Mouse (Mus musculus) liver, embryonic 15.5 days (tissue): ENCODE data around the gene Tnfsf9. TPM values are rescaled to one million over a fixed set of nuclear protein-coding genes. Genes with fewer than 3 reads are reported as not detected.

Source experiments
- ATAC-seq: fragments of 200-750 bp; cut with Nextera tagmentation; 2 replicates; pipeline ENCODE4 v1.8.0; 2017; ENCODE audit warnings: moderate number of reproducible peaks, mild to moderate bottlenecking, moderate library complexity; ENCODE audit not compliant: insufficient read depth
- H3K27ac ChIP-seq: fragments of 300-500 bp; sonication (generic); replicated peaks from 2 replicates; pipeline ENCODE4 v1.5.1; 2015; ENCODE audit warnings: mild to moderate bottlenecking, inconsistent platforms
- H3K27me3 ChIP-seq: fragments of 300-500 bp; sonication (generic); 2 replicates; pipeline ENCODE4 v1.6.1; 2015; ENCODE audit warnings: mild to moderate bottlenecking, inconsistent platforms
- H3K36me3 ChIP-seq: fragments of 300-500 bp; sonication (generic); replicated peaks from 2 replicates; pipeline ENCODE4 v1.6.1; 2015; ENCODE audit warnings: moderate library complexity, mild to moderate bottlenecking, inconsistent platforms
- H3K4me1 ChIP-seq: fragments of 300-500 bp; sonication (generic); replicated peaks from 2 replicates; pipeline ENCODE4 v1.6.1; 2015; ENCODE audit warnings: inconsistent platforms
- H3K4me2 ChIP-seq: fragments of 300-500 bp; sonication (generic); 2 replicates; pipeline ENCODE4 v1.6.1; 2015; ENCODE audit warnings: moderate library complexity, mild to moderate bottlenecking, inconsistent platforms
- H3K4me3 ChIP-seq: fragments of 300-500 bp; sonication (generic); replicated peaks from 2 replicates; pipeline ENCODE4 v1.5.1; 2015; ENCODE audit warnings: mild to moderate bottlenecking, inconsistent platforms
- H3K9ac ChIP-seq: fragments of 300-500 bp; sonication (generic); 2 replicates; pipeline ENCODE4 v1.6.1; 2015; ENCODE audit warnings: moderate library complexity, mild to moderate bottlenecking, inconsistent platforms
- H3K9me3 ChIP-seq: fragments of 300-500 bp; sonication (generic); replicated peaks from 2 replicates; pipeline ENCODE4 v1.6.1; 2016; ENCODE audit warnings: inconsistent platforms
- WGBS: fragments of 180-500 bp; shearing (Covaris S2); methylation state at CpG from one replicate; pipeline ENCODE4 v1.1.7; 2015; ENCODE audit warnings: mixed read lengths; ENCODE audit not compliant: insufficient replicate concordance; 5-methylcytosine and 5-hydroxymethylcytosine counted together
- polyA plus RNA-seq: library from polyadenylated mRNA; unstranded; fragments of >200 nt; fragmentation: Nextera tagmentation; extraction: Ambion mirVana; gene quantifications from 2 replicates; pipeline ENCODE4 v1.2.1, GENCODE M21; 2015

The Tnfsf9 gene
- polyA plus RNA-seq, 1 experiment from 2014 or later: 0.71 TPM

DNA sequence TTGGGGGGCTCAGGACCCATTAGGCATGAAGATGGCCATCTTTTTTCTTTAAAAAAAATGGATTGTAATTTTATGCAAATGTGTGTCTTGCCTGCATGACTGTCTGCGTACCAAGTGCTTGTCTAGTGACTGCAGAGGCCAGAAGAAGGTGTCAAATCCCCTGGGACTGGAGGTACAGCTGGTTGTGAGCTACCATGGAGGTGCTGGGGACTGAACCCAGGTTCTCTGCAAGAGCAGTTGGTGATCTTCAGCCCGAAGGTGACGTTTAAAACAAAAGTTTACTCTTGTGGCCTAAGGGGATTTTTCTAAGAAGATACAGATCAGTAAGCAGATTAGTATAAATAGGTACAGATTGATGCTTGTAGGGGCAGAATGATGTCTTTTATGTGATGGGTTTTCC lies 30.5 kb downstream of the Tnfsf9 start:
- Histone ChIP-seq H3K4me2 (no peak overlapping the region), H3K27ac (no peak overlapping the region), H3K9me3 (no peaks in the 10 kb centered on the region), H3K9ac (no peak overlapping the region), H3K4me3 (no peak overlapping the region), H3K4me1 (peaks cover 15% of the 10 kb centered on the region; the same call in 1 of the 2 replicates), H3K36me3 (no peaks in the 10 kb centered on the region), H3K27me3 (no peaks in the 10 kb centered on the region)
- no peak for ATAC-seq
- 57% methylated on average over 3 of the region's 3 CpGs for WGBS

DNA sequence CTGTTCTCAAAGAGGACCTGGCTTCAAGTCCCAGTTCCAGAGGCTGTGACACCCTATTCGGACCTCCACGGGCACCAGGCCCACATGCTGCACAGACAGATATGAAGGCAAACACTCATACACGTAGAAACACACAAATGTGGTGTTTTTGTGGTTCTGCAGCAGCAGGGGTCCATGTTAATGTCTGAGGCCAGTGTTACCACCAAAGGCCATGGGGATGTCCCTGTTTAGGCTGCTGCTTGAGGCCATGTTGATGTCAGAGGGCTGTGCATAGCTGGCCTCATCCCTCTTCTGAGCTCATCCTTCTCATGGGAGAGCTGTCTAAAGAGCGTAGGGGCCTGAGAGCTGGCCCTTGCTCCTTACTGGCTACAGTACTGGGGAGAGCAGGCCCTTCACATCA lies 33.6 kb downstream of the Tnfsf9 start:
- WGBS: 73% methylated on average over 4 of the region's 4 CpGs
- peaks cover 8% of the 10 kb centered on the region; the same call in 1 of the 2 replicates for H3K4me1 ChIP-seq
- H3K36me3 ChIP-seq: no peaks in the 10 kb centered on the region
- ATAC-seq: no peak
- H3K4me2 ChIP-seq: no peak overlapping the region
- no peaks in the 10 kb centered on the region for H3K9me3 ChIP-seq
- no peak overlapping the region for H3K9ac ChIP-seq
- no peak overlapping the region for H3K27ac ChIP-seq
- H3K27me3 ChIP-seq: no peaks in the 10 kb centered on the region
- H3K4me3 ChIP-seq: no peak overlapping the region

DNA sequence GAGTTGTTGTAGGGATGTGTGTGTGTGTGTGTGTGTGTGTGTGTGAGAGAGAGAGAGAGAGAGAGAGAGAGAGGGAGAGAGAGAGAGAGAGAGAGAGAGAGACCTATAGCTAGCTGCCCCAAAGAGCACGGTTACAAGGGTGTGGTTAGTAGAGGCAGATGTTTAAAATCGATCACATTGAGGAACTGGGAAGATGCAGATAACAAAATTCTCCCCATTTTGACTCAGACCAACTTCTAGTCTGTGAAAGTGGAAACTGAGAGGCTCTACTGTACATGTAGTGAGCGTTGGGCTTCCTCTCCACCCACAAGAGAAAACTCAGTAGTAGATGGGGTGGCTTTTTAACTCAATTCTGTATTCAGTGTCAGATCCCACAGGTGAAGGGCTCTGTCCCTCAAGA lies 34.6 kb downstream of the Tnfsf9 start:
- Histone ChIP-seq H3K27me3 (no peaks in the 10 kb centered on the region; the same call in 1 of the 2 replicates), H3K4me1 (peaks cover 5% of the 10 kb centered on the region; the same call in 1 of the 2 replicates), H3K4me2 (no peak overlapping the region), H3K4me3 (no peak overlapping the region), H3K36me3 (no peaks in the 10 kb centered on the region), H3K9me3 (no peaks in the 10 kb centered on the region), H3K27ac (no peak overlapping the region), H3K9ac (no peak overlapping the region)
- ATAC-seq: peak; percentile 47; the same call in 1 of the 2 replicates
- WGBS: 16% methylated on average over 3 of the region's 3 CpGs

DNA sequence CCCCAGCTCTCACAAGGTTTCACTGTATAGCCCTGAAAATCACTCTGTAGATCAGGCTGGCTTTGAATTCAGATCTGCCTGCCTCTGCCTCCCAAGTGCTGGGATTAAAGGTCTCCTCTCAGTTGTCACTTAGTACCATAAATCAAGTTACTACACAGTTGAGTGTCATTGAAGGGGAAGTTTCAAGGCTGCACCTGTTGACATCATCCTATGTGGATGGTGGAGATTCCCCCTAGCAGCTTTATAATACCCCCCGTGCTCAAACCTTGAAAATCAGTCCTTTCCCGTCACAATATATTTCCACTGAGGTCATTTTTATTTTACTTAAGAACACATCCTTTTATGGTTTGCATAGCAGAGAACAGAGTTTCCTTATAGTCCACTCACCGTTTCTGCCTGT lies 38.6 kb downstream of the Tnfsf9 start:
- no peaks in the 10 kb centered on the region for H3K9me3 ChIP-seq
- H3K4me1 ChIP-seq: peaks cover 5% of the 10 kb centered on the region; the same call in 1 of the 2 replicates
- H3K4me3 ChIP-seq: no peak overlapping the region
- H3K9ac ChIP-seq: no peak overlapping the region
- no peaks in the 10 kb centered on the region for H3K36me3 ChIP-seq
- 70% methylated on average over 3 of the region's 3 CpGs for WGBS
- H3K4me2 ChIP-seq: no peak overlapping the region
- H3K27me3 ChIP-seq: peaks cover 31% of the 10 kb centered on the region
- H3K27ac ChIP-seq: no peak overlapping the region
- ATAC-seq: no peak

- peaks cover 1% of the 10 kb centered on the region; the same call in 1 of the 2 replicates for H3K4me1 ChIP-seq
- no peak for ATAC-seq
- WGBS: 44% methylated on average over 1 of the region's 1 CpGs
- no peaks in the 10 kb centered on the region for H3K9me3 ChIP-seq
- H3K4me3 ChIP-seq: no peak overlapping the region
- H3K27ac ChIP-seq: no peak overlapping the region
- H3K36me3 ChIP-seq: no peaks in the 10 kb centered on the region
- H3K27me3 ChIP-seq: peaks cover 45% of the 10 kb centered on the region
- H3K4me2 ChIP-seq: no peak overlapping the region
- no peak overlapping the region for H3K9ac ChIP-seq
Observed at GRCm38 (mm10) chr17:57145115-57145514, 40.0 kb downstream of the Tnfsf9 start.

DNA sequence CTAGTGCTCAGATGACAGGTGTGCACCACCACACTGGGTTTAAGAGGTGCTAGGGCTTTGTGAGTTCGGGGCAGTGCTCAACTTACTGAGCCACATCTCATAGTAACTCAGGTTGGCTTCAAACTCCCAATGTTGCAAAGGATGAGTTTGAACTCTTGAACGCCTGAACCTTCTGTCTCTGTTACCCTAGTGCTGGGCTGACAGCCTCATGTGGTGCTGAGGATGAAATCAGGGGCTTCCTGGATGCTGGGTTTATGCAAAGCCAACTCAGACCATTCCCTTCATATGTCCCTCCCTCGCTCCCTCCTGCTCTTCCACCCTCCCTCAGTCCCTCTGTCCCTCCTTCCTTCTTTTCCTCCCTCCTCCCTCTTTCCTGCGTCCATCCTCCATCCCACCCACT lies 43.2 kb downstream of the Tnfsf9 start:
- Histone ChIP-seq H3K4me1 (no peaks in the 10 kb centered on the region), H3K9ac (no peak overlapping the region), H3K36me3 (no peaks in the 10 kb centered on the region), H3K4me2 (no peak overlapping the region), H3K4me3 (no peak overlapping the region), H3K9me3 (no peaks in the 10 kb centered on the region), H3K27ac (no peak overlapping the region), H3K27me3 (peaks cover 62% of the 10 kb centered on the region)
- WGBS: 51% methylated on average over 4 of the region's 4 CpGs
- ATAC-seq: no peak

DNA sequence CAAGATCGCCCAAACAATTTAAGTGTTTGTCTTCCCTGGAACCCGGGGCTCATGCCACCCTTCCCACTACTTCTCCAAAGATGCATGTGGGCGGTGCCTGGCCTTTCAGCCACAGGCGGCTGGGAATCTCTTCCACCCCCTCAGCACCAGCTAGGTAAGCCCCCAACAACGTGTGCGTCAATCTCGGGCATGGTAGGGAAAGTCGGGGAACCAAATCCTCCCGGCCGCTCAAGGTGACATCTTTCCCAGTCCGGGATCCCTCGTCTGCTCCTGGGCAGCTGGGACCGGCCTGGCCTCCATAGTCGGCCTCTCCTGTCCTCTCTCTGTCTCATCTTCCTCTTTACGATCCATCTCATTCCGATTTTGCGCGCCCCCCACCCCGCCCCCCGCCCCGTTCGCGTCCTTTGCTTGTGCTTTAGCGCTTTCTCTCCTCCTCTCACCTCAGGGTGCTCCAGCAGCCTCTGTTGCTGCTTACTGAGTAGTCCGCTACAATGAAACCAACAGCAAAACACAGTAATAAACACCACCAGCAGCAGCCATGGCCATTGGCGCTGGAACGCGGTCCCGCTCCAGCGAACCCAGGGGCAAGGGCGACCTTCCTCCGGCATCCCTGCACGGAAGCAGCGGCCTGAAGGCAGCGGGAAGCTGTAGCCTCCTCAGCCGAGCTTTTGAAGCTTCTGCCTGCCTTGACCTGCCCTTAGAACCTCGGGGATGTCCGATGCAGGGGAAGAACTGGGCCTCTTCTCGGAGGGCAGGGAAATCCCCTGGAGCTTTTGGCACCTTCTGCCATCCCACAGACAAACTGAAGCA lies 44.1 kb downstream of the Tnfsf9 start, which contains the start of gene Cd70:
Gene Cd70 (minus strand): TSS at position 784 of the 810 bp plus-strand sequence.
- WGBS: 4% methylated on average over 38 of the region's 39 CpGs
- H3K4me1 ChIP-seq: no peaks in the 10 kb centered on the region
- H3K27ac ChIP-seq: no peak within 1 kb of the TSS
- H3K9ac ChIP-seq: no peak within 1 kb of the TSS
- no peak for ATAC-seq
- no peak within 1 kb of the TSS for H3K4me3 ChIP-seq
- H3K9me3 ChIP-seq: no peaks in the 10 kb centered on the region
- H3K4me2 ChIP-seq: no peak within 1 kb of the TSS
- H3K36me3 ChIP-seq: no peaks in the 10 kb centered on the region
- H3K27me3 ChIP-seq: peaks cover 65% of the 10 kb centered on the region

GRCm38 (mm10) chr17:57153006-57153405 lies 47.9 kb downstream of the Tnfsf9 start:
- Histone ChIP-seq H3K27me3 (peaks cover 45% of the 10 kb centered on the region), H3K9me3 (no peaks in the 10 kb centered on the region), H3K4me1 (no peaks in the 10 kb centered on the region), H3K4me3 (no peak overlapping the region), H3K4me2 (no peak overlapping the region), H3K36me3 (no peaks in the 10 kb centered on the region), H3K9ac (no peak overlapping the region), H3K27ac (no peak overlapping the region)
- ATAC-seq: no peak
- 67% methylated on average over 6 of the region's 6 CpGs for WGBS

DNA sequence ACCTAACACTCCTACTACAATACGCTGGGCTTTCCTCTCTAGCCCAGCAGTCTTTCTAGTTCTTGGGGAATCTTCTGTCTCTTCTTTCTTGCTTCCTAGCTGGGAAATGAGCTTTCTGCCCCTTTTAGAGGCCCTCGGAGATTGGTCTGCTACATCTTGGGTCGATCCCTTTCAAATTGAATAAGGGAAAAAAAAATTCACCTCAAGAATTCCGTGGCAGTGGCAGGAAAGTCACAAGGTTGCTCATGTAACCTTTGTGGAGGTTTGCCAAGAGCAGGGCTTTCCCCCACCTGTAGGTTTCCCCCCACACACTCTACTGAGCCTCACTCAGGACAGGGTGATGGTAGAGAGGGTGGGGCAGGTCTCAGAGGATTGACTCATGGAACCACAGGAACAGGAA lies 48.7 kb downstream of the Tnfsf9 start:
- no peak overlapping the region for H3K4me2 ChIP-seq
- no peak for ATAC-seq
- H3K4me3 ChIP-seq: no peak overlapping the region
- H3K27me3 ChIP-seq: peaks cover 37% of the 10 kb centered on the region
- no peaks in the 10 kb centered on the region for H3K4me1 ChIP-seq
- no peak overlapping the region for H3K27ac ChIP-seq
- no peaks in the 10 kb centered on the region for H3K36me3 ChIP-seq
- no peak overlapping the region for H3K9ac ChIP-seq
- WGBS: 57% methylated on average over 4 of the region's 4 CpGs
- no peaks in the 10 kb centered on the region for H3K9me3 ChIP-seq

Other genes with a start within 250 kb of the Tnfsf9 start
- gene Acsbg2, start 230.9 kb upstream of the Tnfsf9 start, polyA plus RNA-seq: not detected in 2 replicates
- 0.03 and 0.07 TPM in 2 replicates for gene 1700061G19Rik, start 229.8 kb upstream of the Tnfsf9 start, polyA plus RNA-seq
- 9.0 and 10.2 TPM in 2 replicates for gene Mllt1, start 169.9 kb upstream of the Tnfsf9 start, polyA plus RNA-seq
- not detected in 2 replicates for gene Acer1, start 123.2 kb upstream of the Tnfsf9 start, polyA plus RNA-seq
- gene Clpp, start 115.0 kb upstream of the Tnfsf9 start, polyA plus RNA-seq: 67.8 and 75.8 TPM in 2 replicates
- 15.4 and 17.0 TPM in 2 replicates for gene Alkbh7, start 108.0 kb upstream of the Tnfsf9 start, polyA plus RNA-seq
- not detected in 2 replicates for gene Pspn, start 105.3 kb upstream of the Tnfsf9 start, polyA plus RNA-seq
- 46.8 and 48.8 TPM in 2 replicates for gene Gtf2f1, start 94.0 kb upstream of the Tnfsf9 start, polyA plus RNA-seq
- gene Gm17949, start 93.9 kb upstream of the Tnfsf9 start, polyA plus RNA-seq: 0.20 and 0.36 TPM in 2 replicates
- gene Khsrp, start 73.8 kb upstream of the Tnfsf9 start, polyA plus RNA-seq: 20.9 and 21.4 TPM in 2 replicates
- not detected in 2 replicates for gene Slc25a41, start 63.7 kb upstream of the Tnfsf9 start, polyA plus RNA-seq
- 11.1 and 11.2 TPM in 2 replicates for gene Crb3, start 46.2 kb upstream of the Tnfsf9 start, polyA plus RNA-seq
- 4.9 and 7.0 TPM in 2 replicates for gene Slc25a23, start 45.5 kb upstream of the Tnfsf9 start, polyA plus RNA-seq
- gene Dennd1c, start 26.8 kb upstream of the Tnfsf9 start, polyA plus RNA-seq: 2.6 and 4.2 TPM in 2 replicates
- gene Tubb4a, start 17.5 kb upstream of the Tnfsf9 start, polyA plus RNA-seq: 0.29 and 0.31 TPM in 2 replicates
- not detected in 2 replicates for gene Cd70, start 44.5 kb downstream of the Tnfsf9 start, polyA plus RNA-seq
- gene Tnfsf14, start 88.9 kb downstream of the Tnfsf9 start, polyA plus RNA-seq: 1.3 and 1.4 TPM in 2 replicates
- gene C3, start 122.8 kb downstream of the Tnfsf9 start, polyA plus RNA-seq: 369 and 468 TPM in 2 replicates
- 11.9 and 12.0 TPM in 2 replicates for gene Gpr108, start 143.1 kb downstream of the Tnfsf9 start, polyA plus RNA-seq
- 8.1 and 9.8 TPM in 2 replicates for gene Trip10, start 144.1 kb downstream of the Tnfsf9 start, polyA plus RNA-seq
- gene Vav1, start 173.8 kb downstream of the Tnfsf9 start, polyA plus RNA-seq: 13.8 and 14.5 TPM in 2 replicates